Mouse (Mus musculus) kidney, embryonic 15.5 days (tissue): Measurements from ENCODE around the gene Bgn. TPM values are rescaled to one million over a fixed set of nuclear protein-coding genes. Genes with fewer than 3 reads are reported as not detected.

ENCODE experiments used
- ATAC-seq: fragments of 200-750 bp; cut with Nextera tagmentation; replicated peaks from 2 replicates; pipeline ENCODE4 v1.8.0; 2017; ENCODE audit warnings: moderate TSS enrichment; ENCODE audit not compliant: low FRiP score
- H3K27ac ChIP-seq: fragments of 300-500 bp; sonication (generic); 2 replicates; pipeline ENCODE4 v1.5.1; 2015; ENCODE audit warnings: mild to moderate bottlenecking, inconsistent platforms
- H3K27me3 ChIP-seq: fragments of 300-500 bp; sonication (generic); 2 replicates; pipeline ENCODE4 v1.6.1; 2015; ENCODE audit warnings: inconsistent platforms
- H3K36me3 ChIP-seq: fragments of 300-500 bp; sonication (generic); 2 replicates; pipeline ENCODE4 v1.6.1; 2015; ENCODE audit warnings: inconsistent platforms
- H3K4me1 ChIP-seq: fragments of 300-500 bp; sonication (generic); 2 replicates; pipeline ENCODE4 v1.6.1; 2015; ENCODE audit warnings: inconsistent platforms
- H3K4me2 ChIP-seq: fragments of 300-500 bp; sonication (generic); 2 replicates; pipeline ENCODE4 v1.6.1; 2015; ENCODE audit warnings: moderate library complexity, mild to moderate bottlenecking, inconsistent platforms
- H3K4me3 ChIP-seq: fragments of 300-500 bp; sonication (generic); replicated peaks from 2 replicates; pipeline ENCODE4 v1.5.1; 2015; ENCODE audit warnings: mild to moderate bottlenecking, inconsistent platforms
- H3K9ac ChIP-seq: fragments of 300-500 bp; sonication (generic); 2 replicates; pipeline ENCODE4 v1.6.1; 2015; ENCODE audit warnings: mild to moderate bottlenecking, inconsistent platforms
- H3K9me3 ChIP-seq: fragments of 300-500 bp; sonication (generic); replicated peaks from 2 replicates; pipeline ENCODE4 v1.6.1; 2016; ENCODE audit warnings: inconsistent platforms
- WGBS: fragments of 180-500 bp; shearing (Covaris S2); methylation state at CpG from one replicate; pipeline ENCODE4 v1.1.7; 2015; ENCODE audit warnings: mixed read lengths; 5-methylcytosine and 5-hydroxymethylcytosine counted together
- polyA plus RNA-seq: library from polyadenylated mRNA; unstranded; fragments of >200 nt; fragmentation: Nextera tagmentation; extraction: Ambion mirVana; gene quantifications from 2 replicates; pipeline ENCODE4 v1.2.1, GENCODE M21; 2015

Gene Bgn
- polyA plus RNA-seq, result 90.8 and 96.4 TPM in 2 replicates

GRCm38 (mm10) chrX:73483484-73483810 lies at the start of gene Bgn:
TSS of gene Bgn (plus strand) at chrX:73483602.
- 21% methylated on average over 10 of the region's 14 CpGs for WGBS
- H3K9ac ChIP-seq, result peak within 1 kb of the TSS; percentile 38
- H3K4me1 ChIP-seq, result 0 out of 2 replicates have a peak, but pooled peaks cover 5% of the 10 kb centered on the region
- H3K36me3 ChIP-seq, result no peaks in the 10 kb centered on the region
- H3K9me3 ChIP-seq, result no peaks in the 10 kb centered on the region
- H3K4me2 ChIP-seq, result peak within 1 kb of the TSS; percentile 53
- peak; percentile 61; the same call in 1 of the 2 replicates for ATAC-seq
- peak within 1 kb of the TSS; percentile 48; the same call in 1 of the 2 replicates for H3K27ac ChIP-seq
- H3K4me3 ChIP-seq, result peak within 1 kb of the TSS; percentile 41
- peaks cover 26% of the 10 kb centered on the region for H3K27me3 ChIP-seq

DNA sequence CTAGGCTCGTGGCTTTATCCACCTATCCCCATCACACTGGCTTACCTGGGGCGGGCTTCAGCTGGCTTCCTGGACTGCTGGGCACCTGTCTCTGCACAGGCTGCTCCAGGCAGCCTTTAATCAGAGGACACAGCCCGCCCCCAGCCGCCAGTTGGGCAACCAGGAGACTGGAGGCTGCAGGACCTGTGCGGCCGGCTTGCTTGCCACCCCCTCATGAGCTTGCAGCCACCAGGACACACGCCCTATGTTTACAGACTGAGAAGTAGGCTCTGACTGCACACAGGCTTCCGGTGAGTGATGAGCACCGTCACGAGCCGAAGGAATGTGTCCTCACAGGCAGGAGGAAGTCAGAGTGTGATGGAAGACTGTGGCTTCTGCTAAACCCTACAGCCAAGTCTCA lies 48.1 kb upstream of the Bgn start, which contains the start of gene Trex2:
Gene Trex2 (minus strand): TSS at position 93 of the 400 bp plus-strand sequence.
- 77% methylated on average over 11 of the region's 11 CpGs for WGBS
- Histone ChIP-seq H3K36me3 (no peaks in the 10 kb centered on the region), H3K4me3 (no peak within 1 kb of the TSS), H3K27me3 (peaks cover 19% of the 10 kb centered on the region), H3K4me2 (no peak within 1 kb of the TSS), H3K9me3 (no peaks in the 10 kb centered on the region), H3K27ac (no peak within 1 kb of the TSS), H3K9ac (no peak within 1 kb of the TSS), H3K4me1 (no peaks in the 10 kb centered on the region)
- no peak for ATAC-seq

DNA sequence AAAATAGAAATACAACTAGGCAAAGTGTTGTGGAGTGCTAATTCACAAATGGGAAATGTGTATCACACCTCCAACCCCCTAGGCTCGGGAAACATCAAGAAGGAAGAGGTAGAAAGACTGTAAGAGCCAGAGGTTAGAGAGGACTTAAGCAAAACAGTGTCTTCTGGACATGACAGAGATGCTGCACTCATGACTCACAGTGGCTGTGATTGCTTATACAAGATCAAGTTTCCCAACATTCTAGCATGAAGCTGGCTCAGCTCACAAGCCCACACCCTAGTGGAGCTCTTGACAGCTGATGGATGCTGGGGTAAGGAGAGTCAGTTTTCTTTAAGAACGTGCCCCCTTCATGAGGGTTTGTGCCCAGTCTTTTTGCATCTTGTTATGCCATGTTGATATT lies 42.0 kb upstream of the Bgn start:
- no peaks in the 10 kb centered on the region for H3K9me3 ChIP-seq
- H3K4me1 ChIP-seq, result no peaks in the 10 kb centered on the region
- peaks cover 18% of the 10 kb centered on the region for H3K27me3 ChIP-seq
- H3K4me2 ChIP-seq, result no peak overlapping the region
- no peak for ATAC-seq
- H3K36me3 ChIP-seq, result peaks cover 10% of the 10 kb centered on the region; the same call in 1 of the 2 replicates
- H3K27ac ChIP-seq, result no peak overlapping the region
- H3K4me3 ChIP-seq, result no peak overlapping the region
- 40% methylated on average over 2 of the region's 2 CpGs for WGBS
- H3K9ac ChIP-seq, result no peak overlapping the region

DNA sequence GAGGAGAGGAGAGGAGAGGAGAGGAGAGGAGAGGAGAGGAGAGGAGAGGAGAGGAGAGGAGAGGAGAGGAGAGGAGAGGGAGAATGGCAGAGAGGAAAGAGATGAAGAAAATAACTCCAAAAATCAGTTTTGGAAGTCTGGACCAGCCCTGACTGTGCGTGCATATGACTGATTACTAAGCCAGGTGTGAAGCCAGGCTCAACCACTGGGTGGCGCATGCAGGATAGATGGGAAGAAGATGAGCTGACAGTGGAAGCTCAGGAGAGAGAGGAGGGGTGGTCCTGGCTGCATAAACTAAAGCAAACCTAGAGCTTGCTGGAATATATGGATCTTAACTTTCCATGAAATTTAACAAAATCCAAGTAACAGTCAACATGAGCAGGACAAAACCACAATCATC lies 31.5 kb upstream of the Bgn start:
- Histone ChIP-seq H3K4me2 (no peak overlapping the region), H3K4me3 (no peak overlapping the region), H3K9me3 (no peaks in the 10 kb centered on the region), H3K9ac (no peak overlapping the region), H3K27ac (no peak overlapping the region), H3K27me3 (0 out of 2 replicates have a peak, but pooled peaks cover 10% of the 10 kb centered on the region), H3K36me3 (peaks cover 14% of the 10 kb centered on the region; the same call in 1 of the 2 replicates), H3K4me1 (no peaks in the 10 kb centered on the region)
- no peak for ATAC-seq
- WGBS, result 20% methylated on average over 2 of the region's 2 CpGs

GRCm38 (mm10) chrX:73458877-73459392 lies 24.5 kb upstream of the Bgn start, which contains the start of gene Haus7:
TSS of gene Haus7 (minus strand) at chrX:73459044.
- no peaks in the 10 kb centered on the region for H3K9me3 ChIP-seq
- H3K4me2 ChIP-seq, result peak within 1 kb of the TSS; percentile 63
- H3K4me1 ChIP-seq, result peaks cover 8% of the 10 kb centered on the region; the same call in 1 of the 2 replicates
- peak; percentile 100 for ATAC-seq
- H3K9ac ChIP-seq, result peak within 1 kb of the TSS; percentile 44
- H3K27me3 ChIP-seq, result no peaks in the 10 kb centered on the region
- no peak within 1 kb of the TSS for H3K27ac ChIP-seq
- WGBS, result 17% methylated on average over 26 of the region's 26 CpGs
- H3K4me3 ChIP-seq, result peak within 1 kb of the TSS; percentile 58
- no peaks in the 10 kb centered on the region for H3K36me3 ChIP-seq

DNA sequence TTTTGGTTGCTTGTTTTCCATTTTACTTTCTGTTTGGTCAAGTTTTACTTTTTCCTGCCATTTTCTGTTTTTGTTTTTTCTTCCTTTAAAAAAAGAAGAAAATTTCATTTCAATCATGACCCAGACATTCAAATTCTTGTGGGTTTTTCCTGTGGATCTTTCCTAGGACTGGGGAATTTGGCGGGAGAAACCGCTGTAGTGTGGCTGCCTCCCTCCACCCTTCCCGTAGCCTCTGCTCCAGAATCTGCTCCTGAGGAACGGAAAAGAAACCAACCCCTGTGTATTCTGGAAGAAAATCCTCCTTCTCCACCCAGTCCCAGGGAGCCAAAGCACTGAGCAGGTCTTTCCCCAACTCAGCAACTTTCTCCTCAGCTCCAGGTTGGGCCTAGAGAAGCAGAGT lies 22.6 kb upstream of the Bgn start:
- no peak overlapping the region for H3K4me3 ChIP-seq
- H3K9me3 ChIP-seq, result no peaks in the 10 kb centered on the region
- H3K27ac ChIP-seq, result no peak overlapping the region
- H3K27me3 ChIP-seq, result 0 out of 2 replicates have a peak, but pooled peaks cover 4% of the 10 kb centered on the region
- ATAC-seq, result no peak
- H3K4me1 ChIP-seq, result peaks cover 8% of the 10 kb centered on the region; the same call in 1 of the 2 replicates
- no peaks in the 10 kb centered on the region for H3K36me3 ChIP-seq
- 67% methylated on average over 4 of the region's 4 CpGs for WGBS
- no peak overlapping the region for H3K4me2 ChIP-seq
- no peak overlapping the region for H3K9ac ChIP-seq

DNA sequence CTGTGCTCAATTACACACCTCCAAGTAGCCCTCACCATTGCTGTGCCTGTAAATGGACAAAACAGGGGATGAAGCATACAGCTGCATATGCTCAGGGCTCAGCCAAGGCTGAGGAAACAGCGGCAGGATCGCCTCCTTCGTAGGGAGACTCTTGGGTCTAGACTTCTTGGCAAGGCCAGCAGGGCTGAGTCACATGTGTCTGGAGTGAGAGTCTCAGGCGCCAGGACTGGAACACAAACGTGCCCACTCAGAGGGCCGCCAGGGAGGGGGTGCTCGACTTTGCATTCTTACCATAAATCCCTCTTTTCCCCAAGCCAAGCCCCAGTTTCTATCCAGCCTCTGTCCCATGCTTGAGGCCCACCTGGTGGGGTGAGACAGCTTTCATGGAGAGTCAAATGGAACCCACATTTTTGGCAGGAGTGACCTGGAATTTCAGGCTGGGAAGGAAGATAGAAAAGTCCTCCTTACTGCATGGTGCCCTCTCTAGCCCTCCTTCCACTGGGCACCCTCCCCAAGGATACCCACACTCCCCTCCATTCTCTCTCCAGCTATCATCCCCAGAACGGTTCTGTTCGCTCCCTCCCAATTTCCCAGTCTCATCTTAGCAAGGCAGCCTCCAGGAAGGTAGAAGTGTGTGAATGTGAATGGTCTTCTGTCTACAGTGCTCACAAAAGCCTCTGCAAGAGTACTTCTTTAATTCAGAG lies 17.8 kb upstream of the Bgn start:
- 59% methylated on average over 9 of the region's 9 CpGs for WGBS
- H3K9ac ChIP-seq, result no peak overlapping the region
- H3K9me3 ChIP-seq, result no peaks in the 10 kb centered on the region
- H3K4me1 ChIP-seq, result no peaks in the 10 kb centered on the region
- no peak overlapping the region for H3K27ac ChIP-seq
- H3K4me2 ChIP-seq, result no peak overlapping the region
- H3K27me3 ChIP-seq, result 0 out of 2 replicates have a peak, but pooled peaks cover 17% of the 10 kb centered on the region
- 0 out of 2 replicates have a peak, but pooled peaks have one; percentile 29 for ATAC-seq
- H3K36me3 ChIP-seq, result no peaks in the 10 kb centered on the region
- H3K4me3 ChIP-seq, result no peak overlapping the region

DNA sequence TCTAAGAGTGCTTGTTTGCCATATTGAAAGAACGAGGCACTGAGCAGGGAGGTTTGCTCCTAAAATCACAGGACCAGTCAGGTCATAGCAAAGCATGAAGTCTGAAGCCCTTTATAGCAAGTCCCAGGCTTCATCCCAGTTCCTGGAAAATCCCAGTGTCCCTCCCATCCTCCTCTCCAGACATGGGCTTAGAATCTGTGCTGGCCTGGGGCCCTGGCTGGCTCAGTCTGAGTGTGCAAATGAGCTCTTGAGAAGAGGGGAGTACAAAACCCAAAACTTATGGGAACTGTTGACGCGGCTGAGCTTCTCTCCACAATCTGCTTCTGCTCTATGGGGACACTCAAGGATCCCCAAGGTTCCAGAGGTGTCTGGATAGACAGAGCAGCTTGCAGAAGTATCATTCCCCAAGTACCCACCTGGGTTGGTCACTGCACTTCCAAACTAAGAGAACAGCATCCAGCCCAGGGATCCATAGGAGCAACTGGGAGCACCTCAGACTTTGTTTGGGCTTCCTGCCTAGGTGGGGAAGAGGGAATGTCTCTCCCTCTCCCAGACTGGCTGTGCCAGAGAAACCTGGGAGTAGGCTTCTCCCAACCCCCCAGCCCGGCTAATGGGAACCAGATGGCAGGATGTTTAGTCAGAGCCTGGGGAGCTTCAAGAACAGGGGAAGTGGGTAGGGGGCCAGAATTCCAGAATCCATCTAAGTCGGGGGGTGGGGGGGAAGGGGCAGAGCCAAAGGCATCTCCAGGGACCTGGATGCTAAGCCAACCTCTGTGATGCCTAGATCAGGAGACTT lies 15.8 kb upstream of the Bgn start:
- H3K36me3 ChIP-seq, result no peaks in the 10 kb centered on the region
- no peaks in the 10 kb centered on the region for H3K4me1 ChIP-seq
- H3K9me3 ChIP-seq, result no peaks in the 10 kb centered on the region
- 64% methylated on average over 5 of the region's 5 CpGs for WGBS
- H3K4me3 ChIP-seq, result no peak overlapping the region
- 0 out of 2 replicates have a peak, but pooled peaks have one; percentile 33 for ATAC-seq
- H3K27me3 ChIP-seq, result peaks cover 22% of the 10 kb centered on the region; the same call in 1 of the 2 replicates
- no peak overlapping the region for H3K9ac ChIP-seq
- H3K4me2 ChIP-seq, result no peak overlapping the region
- 0 out of 2 replicates have a peak overlapping the region, but pooled peaks have one; percentile 41 for H3K27ac ChIP-seq

- Histone ChIP-seq H3K27ac (0 out of 2 replicates have a peak overlapping the region, but pooled peaks have one; percentile 41), H3K27me3 (peaks cover 22% of the 10 kb centered on the region; the same call in 1 of the 2 replicates), H3K4me1 (no peaks in the 10 kb centered on the region), H3K9ac (no peak overlapping the region), H3K9me3 (no peaks in the 10 kb centered on the region), H3K4me2 (no peak overlapping the region), H3K36me3 (no peaks in the 10 kb centered on the region), H3K4me3 (no peak overlapping the region)
- 78% methylated on average over 3 of the region's 3 CpGs for WGBS
- no peak for ATAC-seq
These were observed 15.1 kb upstream of the Bgn start for GRCm38 (mm10) chrX:73468330-73468729.

DNA sequence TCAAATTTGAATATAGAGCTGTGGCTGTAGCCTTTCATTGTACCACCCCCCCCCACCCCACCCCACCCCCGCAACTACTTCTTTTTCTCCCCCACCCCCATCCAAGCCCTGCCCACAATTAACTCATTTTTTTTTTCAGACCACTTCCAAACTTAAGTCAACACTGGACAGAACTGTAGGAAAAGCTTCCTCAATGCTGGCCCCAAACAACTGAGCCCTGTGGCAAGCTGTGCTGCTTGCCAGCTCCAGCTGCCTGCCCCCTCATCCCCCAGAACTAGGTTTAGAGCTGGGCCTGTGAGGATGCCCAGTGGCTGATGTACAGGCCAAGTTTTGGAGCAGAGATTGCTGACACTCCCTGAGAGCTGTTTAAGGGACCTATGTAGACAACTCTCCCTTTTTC lies 14.7 kb upstream of the Bgn start:
- H3K27ac ChIP-seq, result 0 out of 2 replicates have a peak overlapping the region, but pooled peaks have one; percentile 41

GRCm38 (mm10) chrX:73471764-73472163 lies 11.6 kb upstream of the Bgn start:
- no peak for ATAC-seq
- Histone ChIP-seq H3K27me3 (peaks cover 14% of the 10 kb centered on the region), H3K9me3 (no peaks in the 10 kb centered on the region), H3K4me3 (no peak overlapping the region), H3K27ac (no peak overlapping the region), H3K9ac (no peak overlapping the region), H3K4me2 (no peak overlapping the region), H3K4me1 (0 out of 2 replicates have a peak, but pooled peaks cover 10% of the 10 kb centered on the region), H3K36me3 (no peaks in the 10 kb centered on the region)
- WGBS, result 93% methylated on average over 3 of the region's 3 CpGs

More for the DNA sequence above, 14.7 kb upstream of the Bgn start:
- no peaks in the 10 kb centered on the region for H3K4me1 ChIP-seq
- H3K4me2 ChIP-seq, result no peak overlapping the region
- no peaks in the 10 kb centered on the region for H3K9me3 ChIP-seq
- no peak overlapping the region for H3K9ac ChIP-seq
- WGBS, result no CpG with 5 or more reads among the region's 1 CpGs
- no peaks in the 10 kb centered on the region for H3K36me3 ChIP-seq
- H3K4me3 ChIP-seq, result no peak overlapping the region
- peaks cover 22% of the 10 kb centered on the region for H3K27me3 ChIP-seq
- no peak for ATAC-seq
